Mouse (Mus musculus) midbrain, embryonic 14.5 days (tissue): ENCODE data around the gene Crybb2. TPM values are rescaled to one million over a fixed set of nuclear protein-coding genes. Genes with fewer than 3 reads are reported as not detected.

Source experiments
- ATAC-seq: fragments of 200-750 bp; cut with Nextera tagmentation; 2 replicates; pipeline ENCODE4 v1.8.0; 2017; ENCODE audit warnings: moderate number of reproducible peaks, moderate library complexity; ENCODE audit not compliant: low FRiP score, low TSS enrichment
- DNase-seq: peaks from one replicate; pipeline ENCODE4 v3.0.0-alpha.2; 2015
- H3K27ac ChIP-seq: fragments of 300-500 bp; sonication (generic); replicated peaks from 2 replicates; pipeline ENCODE4 v1.5.1; 2014; ENCODE audit warnings: mild to moderate bottlenecking, low read depth, low read length, moderate library complexity
- H3K27me3 ChIP-seq: fragments of 300-500 bp; sonication (generic); 2 replicates; pipeline ENCODE4 v1.6.1; 2014; ENCODE audit warnings: low read length, control low read depth, mixed read lengths; ENCODE audit not compliant: control insufficient read depth, insufficient read depth
- H3K36me3 ChIP-seq: fragments of 300-500 bp; sonication (generic); 2 replicates; pipeline ENCODE4 v1.6.1; 2014; ENCODE audit warnings: low read length, control low read depth; ENCODE audit not compliant: control insufficient read depth, insufficient read depth
- H3K4me1 ChIP-seq: fragments of 300-500 bp; sonication (generic); 2 replicates; pipeline ENCODE4 v1.6.1; 2014; ENCODE audit warnings: mild to moderate bottlenecking, antibody characterized with exemption, low read length, control low read depth; ENCODE audit not compliant: control insufficient read depth, insufficient read depth
- H3K4me2 ChIP-seq: fragments of 300-500 bp; sonication (generic); 2 replicates; pipeline ENCODE4 v1.6.1; 2014; ENCODE audit warnings: mild to moderate bottlenecking, low read length, moderate library complexity
- H3K4me3 ChIP-seq: fragments of 300-500 bp; sonication (generic); replicated peaks from 2 replicates; pipeline ENCODE4 v1.5.1; 2014; ENCODE audit warnings: low read depth, low read length
- H3K9ac ChIP-seq: fragments of 300-500 bp; sonication (generic); replicated peaks from 2 replicates; pipeline ENCODE4 v1.6.1; 2014; ENCODE audit warnings: mild to moderate bottlenecking, low read length, moderate library complexity
- H3K9me3 ChIP-seq: fragments of 300-500 bp; sonication (generic); 2 replicates; pipeline ENCODE4 v1.6.1; 2016; ENCODE audit warnings: low read length, control low read depth, mixed read lengths; ENCODE audit not compliant: control insufficient read depth
- WGBS: fragments of 180-500 bp; shearing (Covaris S2); extraction: QIAGEN DNeasy Blood & Tissue Kit; methylation state at CpG from one replicate; pipeline ENCODE4 v1.1.7; 2014; 5-methylcytosine and 5-hydroxymethylcytosine counted together
- polyA plus RNA-seq: library from polyadenylated mRNA; unstranded; fragments of >200 nt; fragmentation: Nextera tagmentation; extraction: Ambion mirVana; gene quantifications from 2 replicates; pipeline ENCODE4 v1.2.1, GENCODE M21; 2014

Crybb2 gene
- polyA plus RNA-seq, 1 experiment from 2014 or later, result not detected

GRCm38 (mm10) chr5:113050581-113051185 is 19.2 kb downstream of the Crybb2 start:
- no peak overlapping the region for H3K4me3 ChIP-seq
- WGBS, result 67% methylated on average over 7 of the region's 7 CpGs
- H3K4me2 ChIP-seq, result no peak overlapping the region
- 0 out of 2 replicates have a peak overlapping the region, but pooled peaks have one; percentile 32 for H3K27ac ChIP-seq
- no peaks in the 10 kb centered on the region for H3K36me3 ChIP-seq
- H3K27me3 ChIP-seq, result no peaks in the 10 kb centered on the region
- no peak for DNase-seq
- ATAC-seq, result no peak
- H3K9me3 ChIP-seq, result no peaks in the 10 kb centered on the region
- H3K9ac ChIP-seq, result no peak overlapping the region
- peaks cover 5% of the 10 kb centered on the region; the same call in 1 of the 2 replicates for H3K4me1 ChIP-seq

DNA sequence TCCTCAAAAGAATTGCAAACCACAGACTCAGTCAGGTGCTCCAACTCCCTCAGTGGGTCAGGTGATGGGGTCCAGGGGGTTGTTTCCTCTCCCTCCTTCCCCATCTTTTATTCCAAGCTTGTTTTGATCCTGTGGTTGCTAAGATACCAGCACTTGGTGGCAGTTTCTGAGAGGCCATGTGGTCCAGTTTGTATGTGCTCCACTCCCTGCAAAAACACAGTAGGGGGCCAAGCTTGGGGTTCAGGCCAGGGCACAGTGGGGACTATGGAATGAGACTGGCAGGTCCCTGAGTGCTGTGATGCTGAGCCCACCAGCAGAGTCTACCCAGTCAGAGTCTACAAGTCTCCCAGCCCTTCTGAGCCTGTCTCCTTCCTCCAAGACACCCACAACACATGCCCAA is 20.0 kb downstream of the Crybb2 start:
- no peaks in the 10 kb centered on the region for H3K27me3 ChIP-seq
- no peak overlapping the region for H3K4me3 ChIP-seq
- ATAC-seq (no peak), DNase-seq (no peak)
- H3K4me2 ChIP-seq, result no peak overlapping the region
- no peaks in the 10 kb centered on the region for H3K9me3 ChIP-seq
- no peaks in the 10 kb centered on the region for H3K36me3 ChIP-seq
- peaks cover 7% of the 10 kb centered on the region; the same call in 1 of the 2 replicates for H3K4me1 ChIP-seq
- H3K9ac ChIP-seq, result no peak overlapping the region
- no peak overlapping the region for H3K27ac ChIP-seq

GRCm38 (mm10) chr5:113045511-113046273 is 24.2 kb downstream of the Crybb2 start:
- WGBS, result 74% methylated on average over 10 of the region's 10 CpGs
- peaks cover 13% of the 10 kb centered on the region for H3K4me1 ChIP-seq
- H3K36me3 ChIP-seq, result no peaks in the 10 kb centered on the region
- DNase-seq (no peak), ATAC-seq (no peak)
- no peak overlapping the region for H3K9ac ChIP-seq
- no peak overlapping the region for H3K4me3 ChIP-seq
- no peaks in the 10 kb centered on the region for H3K27me3 ChIP-seq
- H3K27ac ChIP-seq, result no peak overlapping the region
- H3K9me3 ChIP-seq, result no peaks in the 10 kb centered on the region
- no peak overlapping the region for H3K4me2 ChIP-seq

GRCm38 (mm10) chr5:113043531-113043930 is 26.4 kb downstream of the Crybb2 start:
- Histone ChIP-seq H3K4me1 (peaks cover 11% of the 10 kb centered on the region), H3K9ac (no peak overlapping the region), H3K4me2 (no peak overlapping the region), H3K27ac (no peak overlapping the region; the same call in 1 of the 2 replicates), H3K9me3 (no peaks in the 10 kb centered on the region), H3K27me3 (no peaks in the 10 kb centered on the region), H3K4me3 (no peak overlapping the region), H3K36me3 (no peaks in the 10 kb centered on the region)
- no peak for DNase-seq
- no peak for ATAC-seq
- 85% methylated on average over 8 of the region's 8 CpGs for WGBS

DNA sequence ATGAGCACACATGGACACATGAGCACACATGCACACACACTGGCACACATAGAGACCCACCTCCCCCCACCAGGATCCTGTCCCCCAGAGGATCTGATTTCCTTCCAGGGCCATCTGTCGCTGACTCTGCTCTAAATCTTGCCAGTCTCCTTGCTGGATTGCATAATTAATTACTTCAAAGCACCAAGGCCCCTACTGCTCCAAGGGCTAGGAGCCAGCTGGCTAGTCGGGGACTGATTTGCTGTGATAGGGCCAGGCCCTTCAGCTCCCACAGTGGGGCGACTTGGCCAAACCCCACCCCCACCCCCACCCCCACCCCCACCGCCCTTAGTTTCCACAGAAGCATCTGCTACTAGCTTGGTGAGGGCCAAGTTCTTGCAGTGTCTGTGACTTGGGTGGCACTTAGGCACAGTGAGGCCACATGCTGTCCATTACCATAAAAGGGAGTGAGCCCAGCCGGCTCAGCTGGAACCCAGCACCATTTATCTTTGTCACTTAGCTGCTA is 28.3 kb downstream of the Crybb2 start:
- ATAC-seq (peak; percentile 91), DNase-seq (peak; percentile 83)
- Histone ChIP-seq H3K36me3 (no peaks in the 10 kb centered on the region), H3K4me1 (peaks cover 11% of the 10 kb centered on the region), H3K27me3 (no peaks in the 10 kb centered on the region), H3K27ac (peak overlapping the region; percentile 74), H3K9me3 (no peaks in the 10 kb centered on the region), H3K4me3 (no peak overlapping the region), H3K4me2 (no peak overlapping the region), H3K9ac (no peak overlapping the region)
- 0% methylated on average over 5 of the region's 5 CpGs for WGBS

GRCm38 (mm10) chr5:113040776-113041175 is 29.1 kb downstream of the Crybb2 start:
- H3K4me2 ChIP-seq, result no peak overlapping the region
- no peak for ATAC-seq
- WGBS, result 76% methylated on average over 6 of the region's 6 CpGs

DNA sequence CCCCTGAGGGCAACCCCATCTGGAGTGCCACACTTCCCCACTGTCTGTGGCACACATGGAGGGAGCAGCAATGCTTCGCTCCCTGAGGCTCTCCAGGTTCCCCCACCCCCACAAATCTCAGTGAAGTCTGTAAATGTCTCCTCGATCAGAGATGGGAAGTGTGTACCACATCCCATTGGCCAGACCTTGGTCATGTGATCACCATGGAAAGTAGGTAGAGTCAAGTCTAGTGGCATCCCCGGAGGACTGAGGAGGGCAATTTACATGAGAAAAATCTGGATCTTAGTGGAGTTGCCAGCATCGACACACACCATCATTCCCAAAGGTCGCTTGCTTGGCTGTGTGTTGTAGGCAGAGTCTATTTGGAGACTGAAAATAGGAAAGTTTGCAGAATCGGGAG is 31.3 kb downstream of the Crybb2 start:
- 72% methylated on average over 6 of the region's 6 CpGs for WGBS
- no peak for ATAC-seq

More at GRCm38 (mm10) chr5:113040776-113041175, 29.1 kb downstream of the Crybb2 start:
- Histone ChIP-seq H3K4me1 (peaks cover 12% of the 10 kb centered on the region), H3K9me3 (no peaks in the 10 kb centered on the region), H3K4me3 (no peak overlapping the region), H3K9ac (no peak overlapping the region), H3K36me3 (no peaks in the 10 kb centered on the region), H3K27ac (0 out of 2 replicates have a peak overlapping the region, but pooled peaks have one; percentile 20), H3K27me3 (no peaks in the 10 kb centered on the region)
- DNase-seq, result no peak

DNA sequence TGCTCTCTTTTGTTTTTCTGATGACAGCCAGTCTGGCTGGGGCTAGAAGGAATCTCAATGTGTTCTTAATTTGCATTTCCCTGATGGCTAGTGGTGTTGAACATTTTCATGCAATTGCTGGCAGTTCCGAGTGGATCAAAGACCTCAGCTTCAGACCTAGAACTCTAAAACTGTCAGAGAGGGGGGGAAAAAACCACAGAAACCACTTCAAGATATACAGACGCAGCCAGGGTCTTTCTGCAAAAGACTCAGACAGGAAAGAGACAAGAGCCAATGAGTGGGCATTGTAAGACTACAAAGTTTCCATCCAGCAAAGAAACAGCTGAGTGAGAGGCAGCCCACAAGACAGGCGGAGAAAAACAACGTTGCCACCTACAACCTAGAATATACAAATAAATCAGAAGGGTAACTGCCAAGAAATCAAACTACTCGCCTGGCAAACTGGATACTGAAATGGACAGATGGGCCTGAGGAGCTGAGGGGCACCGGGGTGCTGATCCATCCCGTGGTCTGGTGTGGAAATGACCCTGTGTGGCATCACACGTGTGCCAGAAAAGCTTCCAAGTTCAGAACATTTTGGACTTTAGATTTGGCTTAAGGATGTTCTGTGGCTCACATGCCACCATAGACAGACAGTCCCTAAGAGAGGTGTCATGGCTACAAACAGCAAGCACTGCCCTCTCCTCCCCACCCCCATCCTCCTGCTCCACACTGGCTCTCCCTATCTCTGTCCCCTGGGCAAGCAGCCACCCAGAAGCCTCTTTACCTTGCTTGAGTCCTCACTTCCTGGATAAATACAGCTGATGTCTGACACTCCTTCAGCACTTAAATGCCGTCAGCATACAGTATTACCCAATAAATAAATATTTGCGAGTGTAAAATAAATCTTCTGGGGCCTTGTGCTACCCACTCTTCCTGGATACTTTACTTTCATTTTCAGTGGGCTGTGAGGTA is 34.5 kb downstream of the Crybb2 start:
- Histone ChIP-seq H3K36me3 (no peaks in the 10 kb centered on the region), H3K27me3 (no peaks in the 10 kb centered on the region), H3K4me1 (peaks cover 33% of the 10 kb centered on the region), H3K9ac (no peak overlapping the region), H3K4me3 (no peak overlapping the region), H3K9me3 (no peaks in the 10 kb centered on the region), H3K4me2 (no peak overlapping the region), H3K27ac (peak overlapping the region; percentile 57)
- DNase-seq (peak; percentile 56), ATAC-seq (no peak)
- 72% methylated on average over 10 of the region's 10 CpGs for WGBS

More for the DNA sequence above, 31.3 kb downstream of the Crybb2 start:
- H3K27me3 ChIP-seq, result no peaks in the 10 kb centered on the region
- H3K4me3 ChIP-seq, result no peak overlapping the region
- no peak for DNase-seq
- no peaks in the 10 kb centered on the region for H3K9me3 ChIP-seq
- H3K4me1 ChIP-seq, result peaks cover 25% of the 10 kb centered on the region
- H3K9ac ChIP-seq, result no peak overlapping the region
- no peak overlapping the region for H3K27ac ChIP-seq
- no peak overlapping the region for H3K4me2 ChIP-seq
- H3K36me3 ChIP-seq, result no peaks in the 10 kb centered on the region
